Mouse (Mus musculus): Measurements from ENCODE around the gene Glipr2.

DNA sequence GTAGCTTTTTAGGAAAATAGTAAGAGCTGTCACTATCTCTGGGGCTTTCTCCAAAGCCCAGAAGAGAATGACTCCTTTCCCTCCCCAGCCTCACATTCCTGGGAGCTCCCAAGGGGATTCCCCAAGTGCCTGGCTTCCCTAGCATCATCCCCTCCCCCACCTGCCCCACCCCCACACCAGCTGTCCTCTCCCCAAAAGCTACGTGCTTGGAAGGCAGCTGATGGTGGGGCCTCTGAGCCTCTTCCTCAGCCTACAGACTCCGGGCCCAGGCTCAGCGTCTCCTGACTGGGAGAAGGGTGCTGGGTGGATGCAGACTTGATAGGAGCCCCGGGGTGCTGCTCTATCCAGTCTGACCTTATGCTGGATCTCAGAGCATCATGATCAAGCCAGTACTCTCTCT lies 12.2 kb downstream of the Glipr2 start:
- TF ChIP-seq CTCF (IDR thresholded peaks at IDR 0.05; ENCODE audit: low read depth): no peak
- TF ChIP-seq EP300 (IDR thresholded peaks at IDR 0.05; ENCODE audit: low read depth): no peak
